Mouse (Mus musculus) hindbrain, postnatal 0 days (tissue): ENCODE results near the gene Acsf2. TPM values are rescaled to one million over a fixed set of nuclear protein-coding genes. Genes with fewer than 3 reads are reported as not detected.

ENCODE experiments used
- ATAC-seq: fragments of 200-750 bp; cut with Nextera tagmentation; 2 replicates; pipeline ENCODE4 v1.8.0; 2017; ENCODE audit warnings: mild to moderate bottlenecking, moderate TSS enrichment, moderate library complexity
- DNase-seq: peaks from one replicate; pipeline ENCODE4 v3.0.0-alpha.2; 2015; ENCODE audit warnings: low spot score
- H3K27ac ChIP-seq: fragments of 300-500 bp; sonication (generic); 2 replicates; pipeline ENCODE4 v1.5.1; 2014; ENCODE audit warnings: mild to moderate bottlenecking
- H3K27me3 ChIP-seq: fragments of 300-500 bp; sonication (generic); 2 replicates; pipeline ENCODE4 v1.6.1; 2014; ENCODE audit warnings: low read length, mixed read lengths; ENCODE audit not compliant: insufficient read depth
- H3K36me3 ChIP-seq: fragments of 300-500 bp; sonication (generic); 2 replicates; pipeline ENCODE4 v1.6.1; 2014; ENCODE audit warnings: low read length, mixed read lengths; ENCODE audit not compliant: insufficient read depth
- H3K4me1 ChIP-seq: fragments of 300-500 bp; sonication (generic); 2 replicates; pipeline ENCODE4 v1.6.1; 2014; ENCODE audit warnings: antibody characterized with exemption, low read length, mixed read lengths; ENCODE audit not compliant: insufficient read depth
- H3K4me2 ChIP-seq: fragments of 300-500 bp; sonication (generic); 2 replicates; pipeline ENCODE4 v1.6.1; 2014; ENCODE audit warnings: low read depth, mild to moderate bottlenecking, low read length, moderate library complexity, mixed read lengths
- H3K4me3 ChIP-seq: fragments of 300-500 bp; sonication (generic); 2 replicates; pipeline ENCODE4 v1.5.1; 2014; ENCODE audit warnings: low read length
- H3K9ac ChIP-seq: fragments of 300-500 bp; sonication (generic); replicated peaks from 2 replicates; pipeline ENCODE4 v1.6.1; 2014; ENCODE audit warnings: mild to moderate bottlenecking, low read length, moderate library complexity, mixed read lengths
- H3K9me3 ChIP-seq: fragments of 300-500 bp; sonication (generic); 2 replicates; pipeline ENCODE4 v1.6.1; 2016; ENCODE audit warnings: low read length, mixed read lengths
- CTCF ChIP-seq: IDR thresholded peaks from 2 replicates; pipeline ENCODE4 v1.5.1; 2016; ENCODE audit warnings: antibody characterized with exemption, control low read depth, low read depth
- WGBS: fragments of 180-500 bp; shearing (Covaris S2); extraction: QIAGEN DNeasy Blood & Tissue Kit; methylation state at CpG from one replicate; pipeline ENCODE4 v1.1.7; 2014; 5-methylcytosine and 5-hydroxymethylcytosine counted together
- polyA plus RNA-seq: library from polyadenylated mRNA; unstranded; fragments of >200 nt; fragmentation: Nextera tagmentation; extraction: Ambion mirVana; gene quantifications from 2 replicates; pipeline ENCODE4 v1.2.1, GENCODE M21; 2015
- total RNA-seq: library from RNA; depleted of rRNA; stranded (reverse); fragments of >200 nt; gene quantifications from 2 replicates; pipeline ENCODE4 v1.2.3, GENCODE M21; 2014

The Acsf2 gene
- total and polyA plus RNA-seq, 2 experiments from 2014 or later, result 2.6 to 6.8 TPM

DNA sequence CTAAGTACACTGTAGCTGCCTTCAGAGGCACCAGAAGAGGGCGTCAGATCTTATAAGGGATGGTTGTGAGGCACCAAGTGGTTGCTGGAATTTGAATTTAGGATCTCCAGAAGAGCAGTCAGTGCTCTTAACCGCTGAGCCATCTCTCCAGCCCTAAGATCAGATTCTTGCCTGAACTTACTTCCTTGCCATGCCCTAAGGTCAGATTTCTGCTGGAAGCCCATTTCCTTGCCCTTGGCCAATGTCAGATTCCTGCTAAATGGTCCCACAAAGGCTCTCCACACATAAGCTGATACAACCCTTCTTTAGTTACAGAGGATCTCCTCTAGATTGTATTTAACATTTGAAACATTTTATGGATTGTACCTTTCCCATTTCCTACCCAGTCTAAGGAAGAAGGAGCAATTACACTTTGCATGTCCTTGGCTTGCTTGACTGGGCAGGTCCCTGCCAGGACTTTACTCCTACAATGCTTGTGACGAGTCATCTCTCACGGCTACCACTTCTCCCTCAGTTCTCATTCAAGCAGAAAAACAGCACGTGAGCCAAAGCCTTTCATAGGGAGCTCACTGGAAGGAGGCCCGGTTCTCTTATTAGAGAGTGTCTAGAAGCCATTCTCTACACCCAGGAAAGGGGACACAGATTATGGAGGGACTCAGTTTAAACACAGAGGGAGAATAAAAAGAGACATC is 19.2 kb upstream of the Acsf2 start:
- Histone ChIP-seq H3K4me3 (no peak overlapping the region), H3K27ac (no peak overlapping the region), H3K9ac (no peak overlapping the region), H3K36me3 (no peaks in the 10 kb centered on the region), H3K27me3 (no peaks in the 10 kb centered on the region), H3K4me1 (no peaks in the 10 kb centered on the region), H3K9me3 (0 out of 2 replicates have a peak, but pooled peaks cover 3% of the 10 kb centered on the region), H3K4me2 (no peak overlapping the region)
- ATAC-seq (no peak), DNase-seq (peak; percentile 23)
- WGBS, result 36% methylated on average over 6 of the region's 6 CpGs
- TF ChIP-seq CTCF, result no peak

DNA sequence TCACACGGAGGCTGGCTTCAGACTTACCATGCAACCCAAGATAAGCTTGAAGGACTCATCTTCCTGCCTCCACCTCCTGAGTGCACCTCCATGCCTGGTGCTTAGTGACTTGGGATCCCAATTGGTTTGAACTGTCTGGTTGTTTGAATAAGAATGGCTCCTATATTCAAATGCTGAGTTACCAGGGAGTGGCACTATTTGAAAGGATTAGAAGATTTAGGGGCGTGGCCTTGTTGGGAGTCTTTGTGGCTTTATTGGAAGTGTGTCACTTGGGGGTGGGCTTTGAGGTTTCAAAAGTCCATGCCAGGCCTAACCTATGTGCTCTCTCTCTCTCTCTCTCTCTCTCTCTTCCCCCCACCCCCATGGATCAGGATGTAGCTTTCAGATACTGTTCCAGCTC is 16.0 kb upstream of the Acsf2 start:
- H3K9ac ChIP-seq, result no peak overlapping the region
- H3K9me3 ChIP-seq, result 0 out of 2 replicates have a peak, but pooled peaks cover 3% of the 10 kb centered on the region
- DNase-seq, result no peak
- WGBS, result 87% methylated on average over 2 of the region's 2 CpGs
- H3K36me3 ChIP-seq, result no peaks in the 10 kb centered on the region
- no peak overlapping the region for H3K4me3 ChIP-seq
- no peak for ATAC-seq
- H3K27ac ChIP-seq, result no peak overlapping the region
- H3K27me3 ChIP-seq, result no peaks in the 10 kb centered on the region
- no peaks in the 10 kb centered on the region for H3K4me1 ChIP-seq
- no peak for TF ChIP-seq CTCF
- no peak overlapping the region for H3K4me2 ChIP-seq

DNA sequence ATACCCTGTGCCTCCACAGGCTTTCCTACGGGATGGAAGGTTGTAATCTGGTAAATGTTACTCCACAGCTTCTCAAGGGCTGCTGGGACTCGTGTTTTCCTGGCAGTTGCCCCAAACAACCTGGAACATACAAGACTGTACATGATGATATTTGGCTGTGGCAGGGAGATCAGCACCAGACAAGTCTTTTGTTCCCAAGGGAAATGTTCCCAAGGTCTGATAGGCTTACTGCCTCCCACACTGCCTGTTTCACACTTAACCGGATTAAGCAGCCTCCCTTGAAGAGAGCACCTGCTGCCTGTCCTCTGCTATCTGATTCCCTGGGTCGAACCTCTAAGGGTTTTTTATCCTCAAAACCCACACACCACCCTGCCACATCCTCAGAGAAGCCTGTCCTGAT is 13.8 kb upstream of the Acsf2 start:
- no peaks in the 10 kb centered on the region for H3K27me3 ChIP-seq
- no peak overlapping the region for H3K9ac ChIP-seq
- H3K27ac ChIP-seq, result no peak overlapping the region
- WGBS, result 39% methylated on average over 4 of the region's 4 CpGs
- H3K4me2 ChIP-seq, result no peak overlapping the region
- no peaks in the 10 kb centered on the region for H3K4me1 ChIP-seq
- DNase-seq, result peak; percentile 22
- TF ChIP-seq CTCF, result no peak
- no peaks in the 10 kb centered on the region for H3K36me3 ChIP-seq
- no peak for ATAC-seq
- no peak overlapping the region for H3K4me3 ChIP-seq
- 0 out of 2 replicates have a peak, but pooled peaks cover 3% of the 10 kb centered on the region for H3K9me3 ChIP-seq

DNA sequence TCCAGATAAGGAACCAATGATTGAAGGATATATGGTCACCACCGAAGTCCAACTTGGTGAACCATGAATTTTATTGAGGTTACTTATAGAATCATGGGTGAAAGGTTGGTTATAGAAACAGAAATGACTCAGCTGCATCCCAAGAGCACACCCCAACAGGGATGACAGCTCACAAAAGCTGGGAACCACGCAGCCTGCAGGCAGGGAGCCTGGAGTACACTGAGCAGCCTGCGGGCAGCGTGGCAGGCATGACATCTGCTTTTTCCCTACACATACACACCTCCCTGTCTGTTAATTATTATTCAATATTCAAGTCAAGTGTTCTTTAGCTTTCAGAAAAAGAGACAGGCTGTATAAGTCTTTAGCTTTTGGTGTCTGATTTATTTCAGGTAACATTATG is 12.9 kb upstream of the Acsf2 start:
- H3K9me3 ChIP-seq, result 0 out of 2 replicates have a peak, but pooled peaks cover 3% of the 10 kb centered on the region
- no peak overlapping the region for H3K4me2 ChIP-seq
- no peak overlapping the region for H3K9ac ChIP-seq
- WGBS, result 65% methylated on average over 4 of the region's 4 CpGs
- ATAC-seq, result no peak
- TF ChIP-seq CTCF, result no peak
- H3K27ac ChIP-seq, result no peak overlapping the region
- DNase-seq, result no peak
- no peak overlapping the region for H3K4me3 ChIP-seq
- H3K4me1 ChIP-seq, result no peaks in the 10 kb centered on the region
- no peaks in the 10 kb centered on the region for H3K36me3 ChIP-seq
- no peaks in the 10 kb centered on the region for H3K27me3 ChIP-seq

DNA sequence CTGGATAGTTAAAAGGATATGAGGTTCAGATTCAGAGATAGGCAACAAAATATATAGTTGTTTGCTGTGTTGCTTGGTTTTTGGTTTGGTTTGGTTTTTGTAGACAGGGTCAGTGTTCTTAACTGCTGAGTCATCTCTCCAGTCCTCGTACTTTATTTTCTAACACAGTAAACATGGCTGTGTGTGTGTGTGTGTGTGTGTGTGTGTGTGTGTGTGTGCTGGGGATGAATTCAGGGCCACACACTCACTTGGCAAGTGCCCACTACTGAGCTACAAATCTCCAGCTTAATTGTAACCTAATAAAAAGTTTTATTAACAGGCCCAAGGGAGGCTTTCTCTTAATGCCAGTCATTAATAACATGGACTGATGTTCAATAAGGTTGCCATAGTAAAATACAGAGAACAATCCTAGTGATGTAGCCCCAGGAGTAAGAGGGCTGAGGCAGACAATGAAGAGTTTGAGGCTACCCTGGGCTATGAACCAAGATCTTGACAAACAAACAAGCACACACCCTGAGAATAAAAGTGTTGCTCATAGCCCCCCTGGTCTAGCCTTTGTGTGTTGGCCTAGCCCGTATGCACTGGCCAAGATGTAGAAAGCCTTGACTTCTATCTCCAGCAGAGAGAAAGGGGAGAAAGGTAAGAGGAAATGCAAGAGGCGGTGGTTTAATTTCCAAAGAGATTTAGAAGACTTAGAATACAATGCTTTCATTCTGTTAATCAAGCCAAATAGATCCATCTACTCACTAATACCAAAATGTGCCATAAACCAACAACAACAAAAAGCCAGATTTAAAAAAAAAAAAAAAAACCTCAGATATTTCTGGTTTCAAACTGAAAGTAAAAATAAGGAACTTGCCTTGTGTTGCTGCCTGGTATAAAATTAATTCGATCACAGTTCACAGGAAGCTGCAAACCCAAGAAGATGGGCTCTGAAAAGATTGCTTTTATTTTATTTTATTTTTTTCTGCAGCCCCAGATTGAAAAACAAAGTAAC is 9.4 kb upstream of the Acsf2 start:
- no peak for TF ChIP-seq CTCF
- H3K4me3 ChIP-seq, result no peak overlapping the region
- H3K27ac ChIP-seq, result no peak overlapping the region
- no peak overlapping the region for H3K9ac ChIP-seq
- 52% methylated on average over 4 of the region's 4 CpGs for WGBS
- H3K4me2 ChIP-seq, result no peak overlapping the region
- ATAC-seq, result no peak
- no peaks in the 10 kb centered on the region for H3K4me1 ChIP-seq
- DNase-seq, result peak; percentile 33
- no peaks in the 10 kb centered on the region for H3K36me3 ChIP-seq
- H3K27me3 ChIP-seq, result no peaks in the 10 kb centered on the region
- no peaks in the 10 kb centered on the region for H3K9me3 ChIP-seq

DNA sequence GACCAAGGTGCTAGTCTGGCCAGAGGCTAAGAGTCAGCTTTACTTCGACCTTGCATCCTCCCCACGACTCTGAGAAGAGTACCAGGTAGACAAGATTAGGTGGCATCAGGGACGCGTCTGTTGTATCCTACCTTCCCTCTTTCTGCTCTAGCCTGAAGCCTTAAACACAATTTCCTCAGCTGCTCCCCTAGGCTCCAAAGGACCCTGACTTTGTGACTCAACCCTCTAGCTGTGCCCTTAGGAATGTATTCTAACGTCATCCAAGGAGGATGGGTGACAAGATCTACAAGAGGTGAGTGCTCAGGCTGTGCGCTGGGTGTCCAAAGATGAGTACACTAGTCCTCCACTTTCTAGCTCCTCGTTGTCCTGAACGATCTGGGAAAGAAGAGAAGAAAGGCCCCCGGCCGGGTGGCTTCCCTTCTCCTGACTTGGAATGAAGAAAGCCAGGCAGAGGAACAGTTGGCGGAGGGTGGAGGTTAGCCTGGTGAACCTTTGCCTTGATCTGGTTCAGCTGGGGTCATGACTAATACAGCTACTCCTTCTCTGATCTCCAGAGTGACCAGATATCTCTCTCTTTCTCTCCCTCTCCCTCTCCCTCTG is 785 bp upstream of the Acsf2 start:
- Histone ChIP-seq H3K27ac (no peak overlapping the region), H3K27me3 (no peaks in the 10 kb centered on the region), H3K9ac (no peak overlapping the region), H3K4me3 (no peak overlapping the region), H3K36me3 (no peaks in the 10 kb centered on the region), H3K4me1 (no peaks in the 10 kb centered on the region), H3K9me3 (no peaks in the 10 kb centered on the region), H3K4me2 (peak overlapping the region; percentile 76)
- DNase-seq (no peak), ATAC-seq (no peak)
- TF ChIP-seq CTCF, result no peak
- 61% methylated on average over 11 of the region's 11 CpGs for WGBS
